Mouse (Mus musculus) spleen, adult 2 months (tissue): ENCODE measurements around the gene Cacna2d3.

Source experiments
- CTCF ChIP-seq: fragments of 200-500 bp; IDR thresholded peaks from 2 replicates; pipeline ENCODE4 v1.5.1; 2011; ENCODE audit warnings: mild to moderate bottlenecking, inconsistent platforms; ENCODE audit not compliant: insufficient read depth, insufficient read length, insufficient replicate concordance; ENCODE audit errors: extremely low read depth
- POLR2A ChIP-seq: fragments of 200-500 bp; IDR thresholded peaks from 2 replicates; pipeline ENCODE4 v1.6.1; 2011; ENCODE audit warnings: low read depth, low read length, inconsistent platforms

DNA sequence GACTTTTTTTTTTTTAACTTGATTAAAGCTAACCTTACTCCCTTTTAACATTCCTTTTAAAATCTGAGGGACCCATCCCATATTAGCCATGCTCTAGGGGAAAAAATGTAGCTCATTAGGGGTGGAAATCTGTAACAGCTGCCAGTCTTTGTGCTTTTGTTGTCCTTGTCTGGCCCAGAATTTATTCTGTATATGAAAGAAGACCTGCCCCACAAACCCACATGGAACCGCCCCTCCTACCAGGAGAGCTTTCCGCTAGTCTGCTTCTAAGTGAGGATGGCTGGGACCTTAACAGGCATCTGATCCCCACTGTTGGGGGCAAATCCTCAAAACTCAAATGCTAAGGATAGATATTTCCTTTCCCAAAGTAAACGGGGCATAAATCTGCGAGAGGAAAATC is 279.2 kb downstream of the Cacna2d3 start:
- no peak for TF ChIP-seq CTCF
- TF ChIP-seq POLR2A = no peak
